Mouse (Mus musculus) heart, embryonic 14.5 days (tissue): ENCODE measurements around the gene Mxra7. TPM values are rescaled to one million over a fixed set of nuclear protein-coding genes. Genes with fewer than 3 reads are reported as not detected.

Source experiments
- ATAC-seq: fragments of 200-750 bp; cut with Nextera tagmentation; 2 replicates; pipeline ENCODE4 v1.8.0; 2017; ENCODE audit warnings: low read depth, moderate TSS enrichment; ENCODE audit not compliant: insufficient number of reproducible peaks, insufficient read depth, low FRiP score
- H3K27ac ChIP-seq, 2 experiments: fragments of 200-500 bp in 1 of 2; fragments of 300-500 bp in 1 of 2; sonication (generic) in 1 of 2; replicated peaks in 1 of 2; 2 replicates each; pipeline ENCODE4 v1.5.1; 2012 to 2014; ENCODE audit warnings: low read depth in 2 of 2, low read length in 2 of 2, control low read depth in 1 of 2, mild to moderate bottlenecking in 1 of 2, mixed read lengths in 1 of 2; ENCODE audit not compliant: control insufficient read depth in 1 of 2, insufficient read depth in 1 of 2
- H3K27me3 ChIP-seq: fragments of 300-500 bp; sonication (generic); 2 replicates; pipeline ENCODE4 v1.6.1; 2014; ENCODE audit warnings: mild to moderate bottlenecking, low read length, control low read depth; ENCODE audit not compliant: control insufficient read depth, insufficient read depth
- H3K36me3 ChIP-seq: fragments of 300-500 bp; sonication (generic); 2 replicates; pipeline ENCODE4 v1.6.1; 2014; ENCODE audit warnings: mild to moderate bottlenecking, control low read depth, low read length, mixed read lengths; ENCODE audit not compliant: control insufficient read depth, insufficient read depth
- H3K4me1 ChIP-seq, 2 experiments: fragments of 200-500 bp in 1 of 2; fragments of 300-500 bp in 1 of 2; sonication (generic) in 1 of 2; 2 replicates each; pipeline ENCODE4 v1.6.1; 2012 to 2014; ENCODE audit warnings: low read length in 2 of 2, control low read depth in 1 of 2, mixed read lengths in 1 of 2; ENCODE audit not compliant: control insufficient read depth in 2 of 2, insufficient read depth in 2 of 2
- H3K4me2 ChIP-seq: fragments of 300-500 bp; sonication (generic); 2 replicates; pipeline ENCODE4 v1.6.1; 2014; ENCODE audit warnings: mild to moderate bottlenecking, low read length
- H3K4me3 ChIP-seq, 2 experiments: fragments of 200-500 bp in 1 of 2; fragments of 300-500 bp in 1 of 2; sonication (generic) in 1 of 2; 2 replicates each; pipeline ENCODE4 v1.5.1; 2012 to 2014; ENCODE audit warnings: low read length in 2 of 2, mild to moderate bottlenecking in 2 of 2, control low read depth in 1 of 2, low read depth in 1 of 2, moderate library complexity in 1 of 2; ENCODE audit not compliant: control insufficient read depth in 1 of 2, insufficient read depth in 1 of 2
- H3K9ac ChIP-seq: fragments of 300-500 bp; sonication (generic); 2 replicates; pipeline ENCODE4 v1.6.1; 2014; ENCODE audit warnings: mild to moderate bottlenecking, low read length
- H3K9me3 ChIP-seq: fragments of 300-500 bp; sonication (generic); 2 replicates; pipeline ENCODE4 v1.6.1; 2016; ENCODE audit warnings: low read length, control low read depth; ENCODE audit not compliant: control insufficient read depth
- WGBS: fragments of 180-500 bp; shearing (Covaris S2); extraction: QIAGEN DNeasy Blood & Tissue Kit; methylation state at CpG from one replicate; pipeline ENCODE4 v1.1.7; 2014; 5-methylcytosine and 5-hydroxymethylcytosine counted together
- polyA plus RNA-seq: library from polyadenylated mRNA; unstranded; fragments of >200 nt; fragmentation: Nextera tagmentation; extraction: Ambion mirVana; gene quantifications from 2 replicates; pipeline ENCODE4 v1.2.1, GENCODE M21; 2014

The Mxra7 gene
- polyA plus RNA-seq, 1 experiment from 2014 or later, result 16.7 TPM

GRCm38 (mm10) chr11:116843261-116844233 is 15.7 kb upstream of the Mxra7 start, which contains the start of the genes Mettl23 and Jmjd6:
TSS of gene Mettl23 (plus strand) at chr11:116843278.
TSS of gene Jmjd6 (minus strand) at chr11:116843449.
- Histone ChIP-seq H3K4me2 (peak within 1 kb of the TSS; percentile 89), H3K27ac (peak within 1 kb of the TSS; percentile 95 to 98), H3K27me3 (no peaks in the 10 kb centered on the region), H3K9me3 (no peaks in the 10 kb centered on the region), H3K4me1 (peaks cover 7 to 29% of the 10 kb centered on the region in 2 experiments), H3K4me3 (peak within 1 kb of the TSS; percentile 85 to 89), H3K9ac (peak within 1 kb of the TSS; percentile 91), H3K36me3 (peaks cover 54% of the 10 kb centered on the region)
- peak; percentile 93 for ATAC-seq
- under 1% methylated on average over 72 of the region's 72 CpGs for WGBS

DNA sequence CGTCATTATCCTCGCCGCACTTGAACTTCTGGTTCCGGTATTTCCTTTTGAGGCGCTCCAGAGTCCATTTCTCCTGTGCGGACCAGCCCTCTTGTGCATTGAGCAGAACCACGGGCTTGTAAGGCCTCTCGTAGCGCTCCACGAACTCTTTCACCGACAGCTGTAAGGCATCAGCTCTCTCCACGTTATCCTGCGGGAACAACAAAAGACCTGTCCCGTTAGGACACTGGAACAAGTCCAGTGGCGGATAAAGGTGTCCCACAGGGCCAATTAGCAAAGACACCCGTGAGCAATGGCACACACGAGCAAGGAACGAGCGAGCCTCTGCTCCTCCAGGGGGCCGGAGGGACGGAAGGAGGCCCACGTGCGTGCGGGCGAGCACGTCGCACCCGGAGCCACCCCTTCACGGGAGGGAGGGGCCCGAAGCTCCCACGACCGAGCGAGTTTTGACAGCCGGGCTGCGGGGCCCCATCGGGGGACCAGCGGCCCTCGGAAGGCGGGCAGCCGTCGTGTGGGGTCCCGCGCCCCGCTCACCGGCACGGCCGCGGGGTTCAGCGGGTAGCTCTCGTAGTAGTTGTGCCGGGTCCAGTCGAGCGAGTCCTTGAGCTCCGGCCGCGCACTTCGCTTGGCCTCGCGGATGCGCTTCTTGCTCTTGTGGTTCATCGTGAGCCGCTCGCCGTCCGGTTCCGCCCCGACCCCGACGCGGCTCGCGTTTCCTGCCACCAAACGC is 14.8 kb upstream of the Mxra7 start:
- H3K9me3 ChIP-seq, result no peaks in the 10 kb centered on the region
- under 1% methylated on average over 70 of the region's 73 CpGs for WGBS
- H3K36me3 ChIP-seq, result peaks cover 54% of the 10 kb centered on the region
- H3K4me1 ChIP-seq, result peaks cover 7 to 29% of the 10 kb centered on the region in 2 experiments
- peak overlapping the region; percentile 71 for H3K4me2 ChIP-seq
- no peaks in the 10 kb centered on the region for H3K27me3 ChIP-seq
- H3K9ac ChIP-seq, result peak overlapping the region; percentile 91
- H3K4me3 ChIP-seq, result peak overlapping the region; percentile 85 to 89
- H3K27ac ChIP-seq, result peak overlapping the region; percentile 95 to 98
- ATAC-seq, result peak; percentile 55

GRCm38 (mm10) chr11:116840748-116841147 is 12.9 kb upstream of the Mxra7 start:
- H3K4me2 ChIP-seq, result peak overlapping the region; percentile 71
- no peak for ATAC-seq
- WGBS, result 78% methylated on average over 4 of the region's 4 CpGs

GRCm38 (mm10) chr11:116839601-116840000 is 11.8 kb upstream of the Mxra7 start:
- Histone ChIP-seq H3K4me1 (peaks cover 7 to 28% of the 10 kb centered on the region in 2 experiments), H3K36me3 (peaks cover 70% of the 10 kb centered on the region), H3K9me3 (no peaks in the 10 kb centered on the region), H3K4me2 (peak overlapping the region; percentile 33; the same call in 1 of the 2 replicates), H3K4me3 (no peak overlapping the region), H3K27me3 (no peaks in the 10 kb centered on the region), H3K9ac (peak overlapping the region; percentile 42; the same call in 1 of the 2 replicates), H3K27ac (no peak overlapping the region)
- no peak for ATAC-seq
- 74% methylated on average over 7 of the region's 7 CpGs for WGBS

More at GRCm38 (mm10) chr11:116840748-116841147, 12.9 kb upstream of the Mxra7 start:
- Histone ChIP-seq H3K4me1 (peaks cover 7 to 29% of the 10 kb centered on the region in 2 experiments), H3K36me3 (peaks cover 58% of the 10 kb centered on the region), H3K4me3 (peak overlapping the region; percentile 3 to 85; a peak in 3 of 4 replicates), H3K27ac (no peak overlapping the region), H3K9me3 (no peaks in the 10 kb centered on the region), H3K27me3 (no peaks in the 10 kb centered on the region), H3K9ac (peak overlapping the region; percentile 91)

- H3K9ac ChIP-seq, result no peak overlapping the region
- 86% methylated on average over 14 of the region's 14 CpGs for WGBS
These were observed 11.1 kb upstream of the Mxra7 start for GRCm38 (mm10) chr11:116838936-116839335.

DNA sequence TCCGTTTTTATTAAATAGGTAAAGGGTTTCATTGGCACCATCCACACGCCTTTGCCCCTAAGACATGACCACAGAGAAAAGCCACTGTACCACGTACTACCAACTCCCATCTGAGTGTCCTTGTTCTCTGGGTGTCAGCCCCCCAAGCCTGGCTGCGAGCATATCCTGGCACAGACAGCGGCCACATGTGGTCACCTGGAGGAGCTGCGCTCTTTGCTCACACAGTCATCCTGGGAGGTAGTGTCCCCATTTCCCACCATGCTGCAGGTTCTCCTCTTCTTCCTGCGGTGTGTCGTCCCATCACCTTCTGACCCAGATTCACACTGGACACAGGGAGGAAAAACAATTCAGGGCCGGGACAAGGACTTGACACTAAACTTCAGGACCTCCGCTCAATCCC is 9.6 kb upstream of the Mxra7 start:
- Histone ChIP-seq H3K4me3 (no peak overlapping the region), H3K4me2 (no peak overlapping the region), H3K9me3 (no peaks in the 10 kb centered on the region), H3K27ac (no peak overlapping the region), H3K36me3 (peaks cover 91% of the 10 kb centered on the region), H3K27me3 (no peaks in the 10 kb centered on the region), H3K4me1 (peaks cover 7 to 22% of the 10 kb centered on the region in 2 experiments), H3K9ac (no peak overlapping the region)
- ATAC-seq, result no peak
- WGBS, result 92% methylated on average over 10 of the region's 10 CpGs

More at GRCm38 (mm10) chr11:116838936-116839335, 11.1 kb upstream of the Mxra7 start:
- H3K27ac ChIP-seq, result no peak overlapping the region
- no peak for ATAC-seq
- peaks cover 7 to 22% of the 10 kb centered on the region in 2 experiments for H3K4me1 ChIP-seq
- H3K9me3 ChIP-seq, result no peaks in the 10 kb centered on the region
- peaks cover 76% of the 10 kb centered on the region for H3K36me3 ChIP-seq
- no peak overlapping the region for H3K4me3 ChIP-seq
- H3K4me2 ChIP-seq, result no peak overlapping the region
- H3K27me3 ChIP-seq, result no peaks in the 10 kb centered on the region

DNA sequence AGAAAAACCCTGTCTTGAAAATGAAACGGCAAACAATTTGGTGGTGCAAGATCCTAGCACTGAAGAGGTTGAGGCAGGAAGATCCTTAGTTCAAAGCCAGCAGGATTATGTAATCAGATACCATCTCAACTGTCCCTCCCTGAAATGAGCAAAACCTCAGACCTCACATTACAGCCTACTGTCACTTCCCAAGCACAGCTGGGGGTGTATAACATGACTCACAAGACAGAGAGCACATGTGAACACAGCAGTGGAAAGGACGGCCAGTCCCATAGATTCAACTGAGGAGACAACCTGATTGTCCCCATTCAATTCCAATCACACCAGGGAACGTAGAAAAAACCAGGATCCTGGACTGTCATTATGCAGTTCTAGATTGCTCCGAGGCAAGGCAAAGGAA is 8.4 kb upstream of the Mxra7 start:
- 92% methylated on average over 4 of the region's 4 CpGs for WGBS
- H3K9ac ChIP-seq, result no peak overlapping the region
- H3K4me3 ChIP-seq, result no peak overlapping the region
- H3K9me3 ChIP-seq, result no peaks in the 10 kb centered on the region
- H3K4me2 ChIP-seq, result no peak overlapping the region
- H3K36me3 ChIP-seq, result peaks cover 96% of the 10 kb centered on the region
- no peaks in the 10 kb centered on the region for H3K27me3 ChIP-seq
- no peak for ATAC-seq
- H3K27ac ChIP-seq, result no peak overlapping the region
- H3K4me1 ChIP-seq, result peaks cover 7 to 19% of the 10 kb centered on the region in 2 experiments
